Mouse (Mus musculus) c-Kit-positive CD71-negative TER-119-negative erythroid progenitor cells, embryonic 14.5 days (primary cell): ENCODE results near the gene Ascc2.
A peak's percentile ranks its signal among the peaks of the same experiment; 100 is the strongest.

Experiments
- DNase-seq: peaks from one replicate; pipeline ENCODE4 v3.0.0-alpha.2; 2013; ENCODE audit warnings: low read depth

The Ascc2 gene

DNA sequence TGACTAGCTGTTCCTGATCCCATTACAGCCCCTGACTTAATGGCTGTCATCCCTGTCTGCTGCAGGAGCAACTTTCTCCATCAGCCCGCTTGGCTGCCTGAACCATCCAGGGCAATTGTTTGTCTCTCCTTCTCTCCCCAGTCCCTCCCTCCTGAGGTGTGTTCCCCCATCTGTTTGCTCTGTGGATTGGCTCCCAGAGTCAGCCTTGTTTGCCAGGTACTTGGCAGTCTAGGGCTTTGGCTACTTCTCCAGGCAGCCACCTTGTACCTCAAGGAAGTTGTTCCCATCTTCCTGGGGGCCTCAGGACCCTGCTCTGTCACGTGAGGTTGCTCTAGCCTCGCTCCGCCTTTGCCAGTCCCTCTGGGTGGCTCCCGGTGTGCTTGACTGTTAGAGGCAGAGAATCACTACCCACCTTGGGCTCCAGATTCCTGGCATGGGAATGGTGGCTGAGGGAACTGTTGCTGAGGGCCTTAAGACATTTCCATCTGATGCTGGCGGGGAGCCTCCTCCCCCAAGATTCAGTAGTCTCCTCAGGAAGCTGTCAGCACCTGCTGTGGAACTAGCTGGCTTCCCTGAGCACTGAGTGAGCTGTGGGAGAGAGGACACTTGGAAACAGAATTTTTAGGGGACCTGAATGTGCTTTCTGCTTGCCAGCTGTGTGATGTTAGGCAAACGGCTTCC lies 83.5 kb downstream of the Ascc2 start:
- no peak for DNase-seq

DNA sequence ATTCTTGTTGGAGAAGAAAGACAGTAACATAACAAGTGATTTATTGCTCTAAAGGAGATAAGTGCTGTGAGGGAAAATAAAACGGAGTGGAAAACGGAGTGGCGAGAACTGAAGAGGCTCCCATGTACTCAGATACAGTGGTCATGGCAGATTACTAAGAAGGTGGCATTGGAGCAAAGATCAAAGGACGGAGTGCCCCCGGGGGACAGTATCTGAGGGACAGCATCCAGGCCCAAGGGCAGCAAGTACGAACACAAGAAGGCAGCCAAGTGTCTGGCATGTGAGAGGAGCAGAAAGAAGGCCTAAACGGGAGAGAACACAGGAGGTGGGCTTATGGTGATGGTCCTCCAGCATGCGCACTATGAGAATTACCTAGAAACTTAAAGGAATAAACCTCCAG lies 84.2 kb downstream of the Ascc2 start:
- no peak for DNase-seq

DNA sequence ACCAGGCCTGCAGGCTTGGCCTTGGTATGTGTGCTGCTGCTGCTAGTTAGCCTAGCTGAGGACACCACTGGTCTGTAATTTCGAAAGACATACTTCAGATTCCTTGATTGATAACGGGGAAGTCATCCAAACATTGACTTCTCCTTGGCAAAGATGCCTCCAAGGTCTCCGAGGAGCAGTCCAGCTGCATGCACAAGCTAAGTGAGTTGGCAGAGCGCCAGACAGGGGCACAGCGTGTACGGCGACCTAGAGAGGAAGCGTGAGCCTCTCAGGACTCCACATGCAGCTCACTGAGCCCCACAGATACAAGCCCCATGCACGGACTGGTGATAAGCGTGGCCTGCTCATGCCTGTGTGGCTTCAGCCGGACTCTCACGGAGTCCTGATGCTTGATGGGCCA lies 92.1 kb downstream of the Ascc2 start:
- DNase-seq, result peak; percentile 22

DNA sequence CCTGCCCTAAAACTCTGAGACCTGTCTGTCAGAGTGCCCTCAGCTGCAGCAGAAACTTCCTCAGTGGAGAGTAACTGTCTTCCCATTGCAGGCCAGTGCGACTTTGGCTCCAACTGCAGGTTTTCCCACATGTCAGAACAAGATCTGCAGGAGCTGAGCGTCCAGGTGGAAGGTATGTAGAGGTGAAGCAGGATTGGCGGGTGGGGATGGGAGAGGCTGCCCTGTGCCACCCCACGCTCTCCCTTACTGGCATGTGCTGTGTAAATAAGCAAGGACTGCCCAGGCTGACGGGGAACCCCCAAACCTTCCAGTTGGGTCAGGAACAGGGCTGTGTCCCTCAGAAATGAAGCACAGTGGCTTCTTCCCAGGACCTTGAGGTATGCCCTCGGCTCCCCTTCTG lies 92.5 kb downstream of the Ascc2 start:
- DNase-seq, result no peak

DNA sequence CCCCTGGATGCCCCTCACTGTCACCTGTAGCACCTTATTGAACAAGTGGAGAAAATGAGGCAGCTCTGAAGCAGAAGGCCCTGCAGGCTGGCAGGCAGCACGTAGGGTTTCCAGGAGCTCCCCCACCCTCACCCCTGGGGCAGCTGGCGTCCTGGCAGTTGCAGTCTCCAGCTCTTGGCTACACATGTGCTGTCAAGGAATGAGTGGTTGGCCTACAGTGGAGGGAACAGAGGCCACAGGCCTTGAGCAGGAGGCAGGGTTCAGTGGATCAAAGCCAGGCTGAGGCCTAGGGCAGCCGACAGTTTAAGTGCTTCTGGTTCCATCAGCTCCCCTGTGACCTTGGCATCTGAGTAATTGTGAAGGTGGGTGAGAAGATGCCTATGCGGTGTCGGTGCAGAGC lies 93.4 kb downstream of the Ascc2 start:
- no peak for DNase-seq

DNA sequence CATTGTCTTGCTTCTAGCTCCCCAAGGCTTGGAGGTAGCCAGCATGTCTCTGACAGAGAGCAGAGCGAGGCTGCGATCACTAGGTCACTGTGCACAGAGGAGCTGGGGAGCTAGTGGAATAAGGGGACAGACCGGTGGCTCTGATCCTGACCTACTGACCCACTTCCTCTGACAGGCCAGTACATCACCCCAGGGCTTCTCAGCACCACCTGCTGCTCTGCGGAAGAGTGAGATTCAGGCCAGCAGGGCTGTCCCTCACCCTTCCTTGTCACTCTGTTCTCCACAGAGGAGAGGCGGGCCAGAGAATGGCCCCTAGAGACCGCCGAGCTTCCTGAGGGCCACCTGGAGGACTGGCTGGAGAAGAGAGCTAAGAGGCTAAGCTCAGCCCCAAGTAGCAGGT lies 94.2 kb downstream of the Ascc2 start:
- no peak for DNase-seq

DNA sequence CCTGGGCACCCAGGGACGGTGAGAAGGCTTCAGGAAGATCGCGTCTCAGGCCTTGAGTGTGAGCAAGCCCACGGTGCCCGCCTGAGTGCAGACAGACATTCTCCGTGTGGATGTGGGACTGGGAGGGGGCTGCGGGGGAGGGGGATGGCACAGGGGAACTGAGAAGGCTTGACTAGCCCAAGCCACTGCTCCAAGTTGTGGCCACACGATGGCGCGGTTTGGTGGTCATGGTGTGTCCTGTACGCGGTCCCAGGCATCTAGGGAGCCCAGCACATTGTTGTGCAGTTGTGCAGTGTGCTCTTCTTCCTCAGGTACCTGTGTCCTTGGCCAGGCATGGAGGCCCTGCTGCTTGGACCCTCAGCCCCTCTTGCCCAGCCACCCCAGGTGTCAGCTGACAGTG lies 96.6 kb downstream of the Ascc2 start:
- no peak for DNase-seq
